Mouse (Mus musculus) left cerebral cortex, postnatal 14 days (tissue): ENCODE results near the gene Myzap. TPM values are rescaled to one million over a fixed set of nuclear protein-coding genes. Genes with fewer than 3 reads are reported as not detected.

Experiments used
- DNase-seq, 2 experiments: peaks; one replicate each; pipeline ENCODE4 v3.0.0; 2021 to 2022; ENCODE audit warnings: low spot score in 2 of 2, mixed read lengths in 1 of 2
- intact Hi-C: fragments of 180-260 bp; cut with DNase I; formaldehyde crosslinking; loops from one replicate; pipeline ENCODE4 v1.15.1; 2025
- total RNA-seq, 2 experiments: library from RNA; stranded (reverse); gene quantifications; 2 replicates each; pipeline ENCODE4 v1.2.3; 2021

The Myzap gene
- total RNA-seq, 2 experiments from 2014 or later: 1.7 TPM

DNA sequence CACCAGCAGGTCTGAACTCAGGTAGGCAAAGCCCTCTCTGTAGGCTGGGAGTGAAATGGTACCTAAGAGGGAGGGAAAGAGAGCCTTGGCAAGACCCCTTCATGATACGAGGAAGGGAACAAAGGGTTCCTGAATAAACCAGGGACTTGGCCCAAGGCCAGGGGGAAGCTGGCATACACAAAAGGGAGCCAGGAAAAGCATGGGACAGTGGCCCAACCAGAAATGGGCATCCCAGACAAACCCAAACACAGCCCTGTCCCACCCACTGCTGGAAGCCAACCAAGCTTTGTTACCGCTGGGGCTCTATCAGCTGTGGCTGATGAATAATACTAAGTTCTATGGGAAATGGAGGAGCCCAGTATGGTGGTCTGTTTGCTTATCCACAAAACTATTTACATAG is 34.4 kb downstream of the Myzap start:
- peak; percentile 31 to 40 for DNase-seq
- intact Hi-C loops: no loop called here

DNA sequence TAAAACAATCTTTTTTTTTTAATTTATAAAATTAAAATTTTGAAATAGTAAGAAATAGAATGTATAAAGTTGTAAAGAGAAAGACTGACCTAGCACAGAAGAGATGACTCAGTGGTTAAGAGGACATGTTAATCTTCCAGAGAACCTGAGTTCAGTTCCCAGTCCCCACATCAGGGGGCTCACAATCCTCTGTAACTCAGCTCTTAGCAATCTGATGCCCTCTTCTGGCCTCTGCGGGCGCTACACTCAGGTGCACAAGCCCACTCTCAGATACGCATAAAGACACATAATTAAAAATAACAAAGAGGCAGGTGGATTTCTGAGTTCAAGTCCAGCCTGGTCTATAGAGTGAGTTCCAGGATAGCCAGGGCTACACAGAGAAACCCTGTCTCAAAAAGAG is 38.2 kb downstream of the Myzap start:
- DNase-seq: no peak
- intact Hi-C loops: no loop called here

DNA sequence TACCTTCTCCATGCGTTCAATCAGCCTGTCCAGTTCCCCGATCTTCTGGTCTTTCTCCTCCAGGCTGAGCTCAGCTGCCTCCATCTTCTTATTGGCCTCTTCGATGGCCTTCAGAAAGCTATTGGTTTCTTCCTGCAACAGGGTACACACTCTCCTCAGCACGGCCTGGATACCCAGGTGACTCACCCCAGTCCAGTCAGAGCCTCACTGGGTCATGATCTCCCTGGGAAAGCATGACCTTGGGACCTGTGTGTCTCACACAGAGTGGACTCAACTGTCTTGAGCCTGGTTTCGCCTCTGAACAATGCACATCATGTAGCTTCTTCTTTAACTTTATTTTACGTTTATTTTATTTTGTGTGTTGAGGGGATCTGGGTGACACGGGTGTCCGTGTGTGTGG is 42.0 kb downstream of the Myzap start:
- intact Hi-C loops: no loop called here
- no peak for DNase-seq

GRCm38 (mm10) chr9:71547704-71548275 is 44.4 kb downstream of the Myzap start:
- no peak for DNase-seq
- intact Hi-C loops: no loop called here

- DNase-seq: no peak
- intact Hi-C loops: no loop called here
These were observed 47.3 kb downstream of the Myzap start for GRCm38 (mm10) chr9:71544831-71545230.

- intact Hi-C loops: loop anchor here (1.0 kb wide), 1 partner anchor 73 kb away; no protein-coding TSS in a partner anchor
- DNase-seq: peak; percentile 81 to 88
These were observed 48.5 kb downstream of the Myzap start for GRCm38 (mm10) chr9:71543443-71544222.

DNA sequence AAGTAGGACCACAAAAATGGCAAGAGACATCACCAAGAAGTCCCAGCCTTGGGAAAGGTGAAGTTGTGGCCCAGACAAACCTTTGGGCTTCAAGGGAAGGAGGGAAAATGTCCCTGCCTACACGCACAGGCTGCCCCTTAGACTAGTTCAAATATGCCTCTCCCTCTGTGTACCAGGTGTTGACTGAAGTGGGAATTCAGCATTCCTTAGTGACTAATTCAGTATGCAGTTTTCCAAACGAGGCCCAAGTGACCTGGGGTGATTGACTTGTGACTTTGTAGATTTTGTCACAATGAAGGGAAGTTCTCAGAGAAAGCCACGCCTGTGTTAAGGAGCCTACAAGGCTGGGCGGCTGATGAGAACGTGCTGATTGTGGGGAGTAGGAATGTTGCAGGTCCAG is 49.9 kb downstream of the Myzap start:
- DNase-seq: no peak
- intact Hi-C loops: no loop called here

DNA sequence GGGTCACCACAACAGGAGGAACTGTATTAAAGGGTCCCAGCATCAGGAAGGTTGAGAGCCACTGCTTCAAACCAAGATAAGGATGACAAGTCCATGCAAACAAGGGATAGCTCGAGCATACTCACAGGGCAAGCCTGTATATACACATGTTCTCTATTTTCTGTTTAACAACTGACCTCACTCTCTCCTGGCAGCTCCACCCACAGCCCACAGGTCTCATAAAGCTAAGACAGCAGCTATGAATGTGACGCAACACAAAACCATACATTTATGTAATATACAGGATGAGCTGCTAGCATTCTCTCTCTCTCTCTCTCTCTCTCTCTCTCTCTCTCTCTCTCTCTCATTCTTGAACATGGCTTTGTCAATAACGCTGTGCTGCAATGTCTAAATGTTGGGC is 51.4 kb downstream of the Myzap start:
- intact Hi-C loops: no loop called here

GRCm38 (mm10) chr9:71535730-71536129 is 56.4 kb downstream of the Myzap start:
- intact Hi-C loops: no loop called here

More for the DNA sequence above, 51.4 kb downstream of the Myzap start:
- DNase-seq: no peak

DNA sequence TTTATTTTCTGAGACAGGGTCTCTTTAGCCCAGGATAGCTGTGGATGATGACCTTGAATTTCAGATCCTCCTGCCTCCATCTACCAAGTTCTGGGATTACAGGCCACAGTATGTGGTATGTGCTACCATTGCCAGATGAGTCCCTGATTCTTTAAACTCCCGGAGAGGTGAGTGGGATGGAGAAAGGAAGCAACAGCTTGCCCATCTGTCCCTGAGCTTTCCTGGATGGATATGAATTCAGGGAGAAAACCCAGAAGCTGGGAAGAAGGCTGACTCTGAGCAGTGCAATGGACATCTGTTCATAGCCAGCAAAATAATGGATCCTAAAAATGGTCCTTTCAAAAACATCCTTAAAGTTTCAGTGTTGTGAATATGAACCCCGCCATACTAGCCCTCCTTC is 57.1 kb downstream of the Myzap start:
- DNase-seq: no peak
- intact Hi-C loops: no loop called here

More at GRCm38 (mm10) chr9:71535730-71536129, 56.4 kb downstream of the Myzap start:
- no peak for DNase-seq

DNA sequence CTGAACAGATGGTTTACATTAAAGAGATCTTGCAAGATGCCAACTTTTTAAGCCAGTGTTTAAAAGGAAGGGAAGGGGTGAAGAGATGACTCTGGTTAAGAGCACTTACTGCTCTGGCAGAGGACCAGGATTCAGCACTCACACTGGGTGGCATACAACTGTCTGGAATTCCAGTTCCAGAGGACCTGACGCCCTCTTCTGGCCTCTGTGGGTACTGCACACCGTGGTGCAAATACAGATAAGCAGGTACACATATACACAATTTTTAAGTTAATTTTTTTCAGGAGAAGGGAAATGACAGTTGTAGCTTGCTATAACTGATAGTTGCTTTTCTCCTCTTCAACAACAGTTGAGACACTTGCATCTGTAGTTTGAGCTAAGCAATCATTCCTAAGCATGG is 62.2 kb downstream of the Myzap start:
- intact Hi-C loops: no loop called here
- DNase-seq: no peak

- intact Hi-C loops: no loop called here
- no peak for DNase-seq
These were observed 64.7 kb downstream of the Myzap start for GRCm38 (mm10) chr9:71527438-71527837.

GRCm38 (mm10) chr9:71523901-71524300 is 68.3 kb downstream of the Myzap start:
- intact Hi-C loops: no loop called here
- no peak for DNase-seq

DNA sequence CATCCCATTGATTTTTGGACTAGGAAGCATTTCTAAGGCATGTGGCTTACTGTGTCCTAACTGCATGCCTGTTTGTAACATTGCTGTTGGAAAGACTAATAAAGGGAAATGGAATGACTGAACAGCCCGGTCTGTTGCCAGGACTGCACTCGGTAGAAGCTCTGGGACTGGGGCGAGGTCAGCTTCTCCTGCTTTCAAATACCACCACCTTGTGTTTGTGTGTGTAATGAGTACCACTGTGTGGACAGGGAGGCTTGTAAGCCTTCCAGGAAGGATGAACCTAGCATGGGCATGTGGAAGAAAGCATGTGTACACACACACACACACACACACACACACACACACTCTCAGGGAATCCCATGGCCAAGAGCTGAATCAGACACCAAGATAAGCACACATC is 72.3 kb downstream of the Myzap start:
- DNase-seq: no peak
- intact Hi-C loops: no loop called here

DNA sequence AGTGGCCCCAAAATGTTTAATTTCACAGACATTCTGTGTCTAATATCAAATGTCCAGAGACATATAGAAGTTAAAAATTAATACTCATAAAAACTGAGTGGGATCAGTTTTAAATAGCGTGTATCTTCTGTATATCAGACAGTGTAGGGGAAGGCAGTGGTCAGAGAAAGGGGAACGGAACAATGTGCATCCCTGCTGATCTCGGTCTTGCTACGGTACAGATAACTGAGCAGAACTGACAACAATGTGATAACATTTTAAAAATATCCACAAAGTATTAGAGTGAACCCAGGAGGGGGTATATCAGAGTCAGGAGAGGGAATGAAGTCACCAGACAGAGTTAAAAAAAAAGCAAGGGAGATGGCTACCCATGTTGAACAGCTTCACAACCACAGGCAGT is 74.7 kb downstream of the Myzap start:
- intact Hi-C loops: no loop called here
- DNase-seq: no peak

GRCm38 (mm10) chr9:71515862-71516261 is 76.3 kb downstream of the Myzap start:
- intact Hi-C loops: no loop called here
- no peak for DNase-seq

DNA sequence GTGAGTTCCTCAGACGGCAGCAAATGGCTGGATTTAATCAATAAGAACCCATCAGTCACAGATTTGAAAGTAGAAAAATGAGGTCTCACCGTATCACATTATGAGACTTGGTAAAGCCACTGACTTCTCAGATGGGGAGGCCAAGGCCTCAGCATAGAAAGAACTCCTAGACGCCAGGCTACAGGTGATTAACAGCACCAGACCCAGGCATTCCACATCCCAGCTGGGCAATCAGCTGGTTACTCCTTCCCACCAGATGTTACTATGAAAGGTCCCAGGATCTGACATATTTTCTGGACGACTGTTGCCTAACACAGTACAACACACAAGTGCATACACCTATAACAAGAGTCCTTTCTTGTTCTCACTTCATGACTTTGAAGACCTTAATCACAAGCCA is 78.6 kb downstream of the Myzap start:
- DNase-seq: no peak
- intact Hi-C loops: no loop called here

DNA sequence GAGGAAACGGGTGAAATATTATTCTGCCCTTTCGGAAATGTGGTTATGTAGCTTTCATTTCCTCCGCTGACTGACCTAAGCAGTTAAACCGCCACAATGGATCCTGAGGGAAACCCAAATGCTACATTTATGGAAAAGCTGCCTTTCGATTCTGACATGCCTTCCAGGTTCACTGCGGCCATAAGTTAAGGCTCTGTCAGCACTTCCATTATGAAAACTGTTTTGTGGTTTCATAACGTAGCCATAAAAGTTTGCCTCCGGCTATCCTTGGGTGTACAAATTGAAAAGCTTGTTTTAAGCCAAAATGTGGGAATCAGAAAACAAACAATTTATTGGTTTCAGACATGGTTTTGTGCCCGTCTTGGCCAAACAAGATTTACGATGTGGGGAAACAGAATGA is 79.3 kb downstream of the Myzap start:
- DNase-seq: no peak
- intact Hi-C loops: no loop called here

DNA sequence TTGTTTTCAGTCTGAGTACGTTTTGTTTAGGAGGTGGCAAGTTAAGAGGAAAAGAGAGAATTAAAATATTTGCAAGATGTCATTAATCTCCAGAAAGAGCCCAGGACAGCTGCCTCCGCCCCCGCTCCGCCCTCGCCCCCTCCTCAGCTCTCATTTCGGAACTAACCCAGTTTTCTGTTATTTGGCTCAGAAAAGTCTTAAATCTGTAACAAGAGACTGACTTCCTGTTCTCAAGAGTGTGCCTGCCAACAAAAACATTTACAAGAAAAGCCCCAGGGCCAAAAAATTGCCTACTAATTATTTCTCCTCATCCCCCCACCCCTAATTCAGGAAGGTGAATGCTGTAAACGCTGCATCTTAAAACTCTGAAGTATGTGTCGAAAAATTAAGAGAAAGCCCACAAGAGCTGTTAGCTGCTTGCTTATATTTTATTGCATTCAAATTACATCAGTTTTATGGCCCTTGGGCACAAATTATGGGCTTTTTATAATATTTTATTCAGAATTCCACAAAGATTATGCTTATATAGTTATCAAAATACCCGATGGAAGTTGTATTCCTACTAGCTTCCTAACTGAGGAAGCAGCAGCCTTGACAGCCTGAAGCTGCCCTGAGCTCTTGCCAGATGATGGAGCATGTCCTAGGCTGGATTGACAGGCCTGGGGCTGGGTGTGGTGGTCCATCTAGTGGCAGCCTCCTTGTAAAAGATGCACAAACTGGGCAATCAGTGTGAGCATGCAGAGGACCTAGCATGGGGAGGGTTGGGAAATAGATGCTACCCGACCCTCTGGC is 93.6 kb downstream of the Myzap start:
- DNase-seq: peak in 1 of 2 experiments; percentile 16
- intact Hi-C loops: no loop called here

- no peak for DNase-seq
- intact Hi-C loops: no loop called here
These were observed 95.5 kb downstream of the Myzap start for GRCm38 (mm10) chr9:71496637-71497036.
